In the genomic region with DNA sequence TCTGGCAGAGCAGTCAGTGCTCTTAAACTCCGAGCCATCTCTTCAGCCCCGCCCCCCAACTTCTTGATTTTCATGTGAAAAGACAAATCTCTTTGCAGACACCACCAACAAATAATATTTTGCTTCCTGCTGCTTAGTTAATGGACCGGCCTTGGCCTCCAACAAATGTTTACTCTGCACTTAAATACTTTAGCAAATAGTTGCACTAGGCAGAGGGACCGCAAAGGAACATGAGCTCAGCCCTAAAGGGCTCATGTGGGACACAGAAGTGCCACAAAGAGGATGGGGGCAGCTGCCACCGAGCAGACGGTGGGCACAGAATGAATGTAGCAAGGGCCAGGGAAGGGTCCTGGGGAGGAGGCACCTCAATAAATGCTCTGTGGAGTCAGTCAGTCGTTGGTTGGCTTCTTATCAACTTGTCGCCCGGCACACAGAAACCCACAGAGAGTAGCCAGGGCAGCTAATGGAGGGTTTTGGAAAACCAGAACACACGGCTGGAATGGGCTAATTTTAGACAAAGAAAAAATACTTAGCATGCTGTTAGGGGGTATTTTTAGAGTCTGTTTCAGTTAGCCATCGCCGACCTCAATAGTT, we compare ENCODE assay signal across 8 mouse cellular contexts. TPM values are rescaled to one million over a fixed set of nuclear protein-coding genes. Genes with fewer than 3 reads are reported as not detected.
A peak's percentile ranks its signal among the peaks of the same experiment; 100 is the strongest.
DNase-seq lines count a peak whose midpoint lies in the region; ATAC-seq and TF ChIP-seq lines count a peak whose summit lies in the region.

No protein-coding gene starts in this region.

- no peak for TF ChIP-seq EP300 in CH12.LX (IDR thresholded peaks at IDR 0.05; ENCODE audit: low read length)

- TF ChIP-seq CTCF in CH12.LX (conservative IDR thresholded peaks at IDR 0.05 in 1 of 2, IDR thresholded peaks at IDR 0.05 in 1 of 2; ENCODE audit: low read depth in 2 of 2, low read length in 2 of 2) = no peak

- peak; percentile 62 to 76 for DNase-seq in cerebellum, postnatal 10 days
- no peak for DNase-seq in cerebellum, adult 11 months
- DNase-seq in CH12.LX (ENCODE audit: extremely low read depth) = no peak
- peak; percentile 55 for DNase-seq in heart, postnatal 4 days
- DNase-seq in right cerebral cortex, postnatal 4 days = no peak
- no peak for DNase-seq in left cerebral cortex, adult 9 months (ENCODE audit: low spot score in 2 of 2)

- no peaks in the 10 kb centered on the region for H3K9me3 ChIP-seq in CH12.LX (replicated peaks; ENCODE audit: low read length)
- no peaks in the 10 kb centered on the region for H3K9me3 ChIP-seq in lung, embryonic 15.5 days

- peaks cover 0 to 5% of the 10 kb centered on the region in 2 experiments for H3K36me3 ChIP-seq in CH12.LX (replicated peaks in 1 of 2; ENCODE audit: control insufficient read depth in 1 of 2, insufficient read depth in 1 of 2, low read length in 1 of 2)
- H3K36me3 ChIP-seq in lung, embryonic 15.5 days = no peaks in the 10 kb centered on the region

- H3K9ac ChIP-seq in CH12.LX (ENCODE audit: insufficient read depth, low read depth) = no peak overlapping the region
- peak overlapping the region; percentile 11; the same call in 1 of the 2 replicates for H3K9ac ChIP-seq in lung, embryonic 15.5 days

- dilution Hi-C loops in CH12.LX (cut with MboI; ENCODE audit: extremely low pct_ligation_motif_present, extremely low pct_unique_long_range_greater_than_20kb, low sequenced_read_pairs) = no loop called here

- 0 out of 2 replicates have a peak overlapping the region, but pooled peaks have one; percentile 39 for H3K4me2 ChIP-seq in CH12.LX (ENCODE audit: insufficient read depth, low read depth, poor library complexity, severe bottlenecking)
- peak overlapping the region; percentile 33 for H3K4me2 ChIP-seq in lung, embryonic 15.5 days

- 12% methylated on average over 12 of the region's 12 CpGs for WGBS in lung, embryonic 15.5 days

- peak; percentile 21; the same call in 1 of the 2 replicates for ATAC-seq in lung, embryonic 15.5 days (ENCODE audit: borderline replicate concordance, extremely low read depth, low FRiP score, low TSS enrichment)
- ATAC-seq in monocyte, adult 5-6 weeks (replicated peaks; ENCODE audit: insufficient number of reproducible peaks, low FRiP score, low TSS enrichment, poor library complexity, severe bottlenecking) = no peak

- in situ Hi-C loops in CH12.LX (cut with MboI; ENCODE audit: low pct_ligation_motif_present, low pct_unique_long_range_greater_than_20kb, low sequenced_read_pairs) = no loop called here

- peaks cover 26 to 31% of the 10 kb centered on the region in 2 experiments for H3K4me1 ChIP-seq in CH12.LX (ENCODE audit: control insufficient read depth in 1 of 2, insufficient read depth in 2 of 2)
- peaks cover 98% of the 10 kb centered on the region for H3K4me1 ChIP-seq in lung, embryonic 15.5 days

- no peak overlapping the region for H3K27ac ChIP-seq in CH12.LX (ENCODE audit: insufficient read depth, low read depth)
- H3K27ac ChIP-seq in lung, embryonic 15.5 days = peak overlapping the region; percentile 94

- H3K79me2 ChIP-seq in CH12.LX (replicated peaks; ENCODE audit: control insufficient read depth, extremely low read depth, insufficient read depth, poor library complexity, severe bottlenecking) = no peaks in the 10 kb centered on the region

- H3K27me3 ChIP-seq in CH12.LX (replicated peaks) = no peaks in the 10 kb centered on the region
- H3K27me3 ChIP-seq in lung, embryonic 15.5 days = no peaks in the 10 kb centered on the region

- H3K4me3 ChIP-seq in CH12.LX (replicated peaks in 1 of 3; ENCODE audit: low read depth in 2 of 3, low read length in 2 of 3, poor library complexity in 1 of 3) = no peak overlapping the region
- no peak overlapping the region for H3K4me3 ChIP-seq in lung, embryonic 15.5 days

- TF ChIP-seq POLR2A in CH12.LX (IDR thresholded peaks at IDR 0.05; ENCODE audit: low read depth, low read length) = no peak

- TF ChIP-seq RAD21 in CH12.LX (IDR thresholded peaks at IDR 0.05; ENCODE audit: low read depth, low read length) = no peak

TF ChIP-seq in CH12.LX, 34 proteins besides CTCF, POLR2A, EP300 and RAD21:
- TF ChIP-seq GABPA (IDR thresholded peaks at IDR 0.05; ENCODE audit: insufficient replicate concordance, low read depth, low read length) (no peak), MEF2A (IDR thresholded peaks at IDR 0.05; ENCODE audit: borderline replicate concordance, low read depth, low read length) (peak; percentile 44; the same call in 1 of the 2 replicates)

RNA-seq across cellular contexts. Expression of gene Rassf3, which starts 44.0 kb away (rescaled TPM):
- total RNA-seq in CH12.LX (2012; rRNA removed) (5.7 and 7.3 TPM in 2 replicates), CH12.LX (2014; rRNA removed) (4.0 and 4.1 TPM in 2 replicates)
- 9.0 and 9.9 TPM in 2 replicates for polyA plus RNA-seq in CH12.LX (2012; ENCODE audit: insufficient read length, low read depth)
- 10 to 100 TPM; 82.2 to 85.0 TPM for total RNA-seq in heart, postnatal 4 days (2021)
- polyA plus RNA-seq in lung, embryonic 15.5 days (2015; fragmentation: Nextera tagmentation; extraction: Ambion mirVana) = 18.3 and 20.8 TPM in 2 replicates
- total RNA-seq in monocyte, adult 5-6 weeks (2017) = 80.1 to 98.6 TPM (median 93.0 TPM) in 3 replicates

Comparison
In these comparisons a context has a peak if more than half of its experiments do, and no peak if none do; other contexts are left out.
1. DNase-seq: peak in cerebellum, postnatal 10 days (2 of 2) and heart, postnatal 4 days (single experiment); none in cerebellum, adult 11 months (single experiment), CH12.LX (single experiment), right cerebral cortex, postnatal 4 days (single experiment) and left cerebral cortex, adult 9 months (0 of 2).